Mouse (Mus musculus): ENCODE data around the gene Pcdh15. TPM values are rescaled to one million over a fixed set of nuclear protein-coding genes. Genes with fewer than 3 reads are reported as not detected.
A peak's percentile ranks its signal among the peaks of the same experiment; 100 is the strongest.

The Pcdh15 gene
- polyA plus RNA-seq (2015; fragmentation: Nextera tagmentation; extraction: Ambion mirVana): 14.8 and 17.3 TPM in 2 replicates

GRCm38 (mm10) chr10:73098966-73099845 lies at the start of gene Pcdh15:
TSS of gene Pcdh15 (plus strand) at chr10:73099342.
- H3K36me3 ChIP-seq (ENCODE audit: control insufficient read depth, insufficient read depth, low read length): no peaks in the 10 kb centered on the region
- H3K27me3 ChIP-seq (ENCODE audit: control insufficient read depth, insufficient read depth, low read depth, low read length): no peaks in the 10 kb centered on the region
- ATAC-seq: peak; percentile 52
- peak within 1 kb of the TSS; percentile 81 for H3K9ac ChIP-seq (ENCODE audit: low read depth, low read length)
- peak within 1 kb of the TSS; percentile 81 for H3K4me3 ChIP-seq (ENCODE audit: low read depth, low read length)
- under 1% methylated on average over 79 of the region's 79 CpGs for WGBS
- peak within 1 kb of the TSS; percentile 77 for H3K27ac ChIP-seq (ENCODE audit: low read length)
- no peaks in the 10 kb centered on the region for H3K9me3 ChIP-seq (replicated peaks; ENCODE audit: control insufficient read depth, low read length, poor library complexity, severe bottlenecking)
- H3K4me1 ChIP-seq (ENCODE audit: control insufficient read depth, insufficient read depth, low read length): peaks cover 5% of the 10 kb centered on the region; the same call in 1 of the 2 replicates
- peak within 1 kb of the TSS; percentile 58 for H3K4me2 ChIP-seq (ENCODE audit: low read length)

- Histone ChIP-seq H3K27ac (ENCODE audit: low read length) (no peak overlapping the region), H3K27me3 (ENCODE audit: control insufficient read depth, insufficient read depth, low read depth, low read length) (no peaks in the 10 kb centered on the region), H3K9me3 (replicated peaks; ENCODE audit: control insufficient read depth, low read length, poor library complexity, severe bottlenecking) (no peaks in the 10 kb centered on the region), H3K36me3 (ENCODE audit: control insufficient read depth, insufficient read depth, low read length) (no peaks in the 10 kb centered on the region), H3K4me1 (ENCODE audit: control insufficient read depth, insufficient read depth, low read length) (no peaks in the 10 kb centered on the region), H3K9ac (ENCODE audit: low read depth, low read length) (no peak overlapping the region), H3K4me3 (ENCODE audit: low read depth, low read length) (no peak overlapping the region), H3K4me2 (ENCODE audit: low read length) (no peak overlapping the region)
- WGBS: 86% methylated on average over 6 of the region's 6 CpGs
- ATAC-seq: no peak
Observed at GRCm38 (mm10) chr10:73052074-73052473, 47.1 kb upstream of the Pcdh15 start.

DNA sequence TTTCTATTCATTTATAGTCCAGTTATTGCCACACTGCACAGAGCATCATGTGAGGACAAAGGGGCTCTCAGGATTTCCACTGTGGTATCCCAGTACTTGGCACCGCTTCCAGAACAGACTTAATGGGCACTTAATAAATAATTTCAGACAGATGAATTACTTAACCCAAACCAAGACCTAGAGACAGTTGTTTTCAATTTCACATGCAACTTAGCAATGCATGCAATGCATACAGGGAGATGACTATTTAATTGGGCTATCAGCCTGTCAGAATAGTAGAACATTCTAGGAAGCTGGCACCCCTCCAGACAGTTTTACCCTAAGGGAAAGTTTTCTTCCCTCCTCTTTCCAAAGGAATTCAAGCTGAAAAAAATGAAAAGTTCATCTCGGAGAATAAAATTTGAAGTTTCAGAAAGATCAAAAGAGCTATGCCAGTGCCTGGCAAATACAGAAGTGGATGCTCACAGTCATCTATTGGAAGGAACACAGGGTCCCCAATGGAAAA lies 39.4 kb upstream of the Pcdh15 start:
- Histone ChIP-seq H3K4me3 (ENCODE audit: low read depth, low read length) (no peak overlapping the region), H3K27ac (ENCODE audit: low read length) (no peak overlapping the region), H3K9ac (ENCODE audit: low read depth, low read length) (no peak overlapping the region), H3K27me3 (ENCODE audit: control insufficient read depth, insufficient read depth, low read depth, low read length) (no peaks in the 10 kb centered on the region), H3K36me3 (ENCODE audit: control insufficient read depth, insufficient read depth, low read length) (no peaks in the 10 kb centered on the region), H3K4me2 (ENCODE audit: low read length) (no peak overlapping the region), H3K9me3 (replicated peaks; ENCODE audit: control insufficient read depth, low read length, poor library complexity, severe bottlenecking) (no peaks in the 10 kb centered on the region), H3K4me1 (ENCODE audit: control insufficient read depth, insufficient read depth, low read length) (no peaks in the 10 kb centered on the region)
- WGBS: 92% methylated on average over 2 of the region's 2 CpGs
- ATAC-seq: 0 out of 2 replicates have a peak, but pooled peaks have one; percentile 25

GRCm38 (mm10) chr10:73086703-73087102 lies 12.4 kb upstream of the Pcdh15 start:
- H3K36me3 ChIP-seq (ENCODE audit: control insufficient read depth, insufficient read depth, low read length): no peaks in the 10 kb centered on the region
- H3K4me2 ChIP-seq (ENCODE audit: low read length): no peak overlapping the region
- no peaks in the 10 kb centered on the region for H3K9me3 ChIP-seq (replicated peaks; ENCODE audit: control insufficient read depth, low read length, poor library complexity, severe bottlenecking)
- no peak for ATAC-seq
- 60% methylated on average over 5 of the region's 5 CpGs for WGBS
- no peak overlapping the region for H3K4me3 ChIP-seq (ENCODE audit: low read depth, low read length)
- no peak overlapping the region for H3K9ac ChIP-seq (ENCODE audit: low read depth, low read length)
- no peaks in the 10 kb centered on the region for H3K4me1 ChIP-seq (ENCODE audit: control insufficient read depth, insufficient read depth, low read length)
- H3K27ac ChIP-seq (ENCODE audit: low read length): no peak overlapping the region
- no peaks in the 10 kb centered on the region for H3K27me3 ChIP-seq (ENCODE audit: control insufficient read depth, insufficient read depth, low read depth, low read length)

DNA sequence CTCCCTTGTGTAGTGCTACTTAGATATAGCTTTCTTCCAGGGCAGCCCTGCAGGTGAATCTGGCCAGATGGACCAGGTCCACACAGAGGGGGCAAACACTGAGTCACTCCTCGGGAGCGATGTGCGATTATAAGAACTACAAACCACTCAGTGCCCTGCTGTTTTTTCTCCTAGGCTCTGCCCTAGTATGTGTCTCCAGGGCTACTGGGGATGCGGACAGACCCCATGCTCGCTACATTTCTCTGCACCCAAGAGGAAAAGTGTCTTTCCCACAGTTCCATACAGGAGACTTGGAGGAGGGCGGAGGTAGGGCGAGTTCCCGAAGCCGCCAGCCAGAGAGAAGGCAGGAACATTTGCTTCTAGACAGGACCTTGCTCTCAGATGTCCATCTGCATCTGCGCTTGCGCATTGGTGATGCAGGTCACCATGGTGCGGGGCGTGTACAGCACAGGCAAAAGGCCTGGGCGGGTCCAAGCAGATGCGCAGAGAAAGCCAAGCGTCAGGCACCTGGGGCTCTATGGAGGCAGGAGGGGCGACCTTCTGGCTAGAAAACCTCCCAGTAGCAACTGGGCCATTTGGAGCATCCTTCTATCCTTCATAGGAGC lies 2.5 kb upstream of the Pcdh15 start:
- peak overlapping the region; percentile 58 for H3K4me2 ChIP-seq (ENCODE audit: low read length)
- H3K9ac ChIP-seq (ENCODE audit: low read depth, low read length): peak overlapping the region; percentile 63
- H3K9me3 ChIP-seq (replicated peaks; ENCODE audit: control insufficient read depth, low read length, poor library complexity, severe bottlenecking): no peaks in the 10 kb centered on the region
- ATAC-seq: peak; percentile 84
- no peaks in the 10 kb centered on the region for H3K27me3 ChIP-seq (ENCODE audit: control insufficient read depth, insufficient read depth, low read depth, low read length)
- H3K27ac ChIP-seq (ENCODE audit: low read length): peak overlapping the region; percentile 76
- WGBS: under 1% methylated on average over 17 of the region's 17 CpGs
- peaks cover 5% of the 10 kb centered on the region; the same call in 1 of the 2 replicates for H3K4me1 ChIP-seq (ENCODE audit: control insufficient read depth, insufficient read depth, low read length)
- H3K36me3 ChIP-seq (ENCODE audit: control insufficient read depth, insufficient read depth, low read length): no peaks in the 10 kb centered on the region
- peak overlapping the region; percentile 52 for H3K4me3 ChIP-seq (ENCODE audit: low read depth, low read length)

GRCm38 (mm10) chr10:73097176-73097575 lies 2.0 kb upstream of the Pcdh15 start:
- Histone ChIP-seq H3K4me2 (ENCODE audit: low read length) (peak overlapping the region; percentile 58), H3K9me3 (replicated peaks; ENCODE audit: control insufficient read depth, low read length, poor library complexity, severe bottlenecking) (no peaks in the 10 kb centered on the region), H3K4me3 (ENCODE audit: low read depth, low read length) (peak overlapping the region; percentile 52), H3K36me3 (ENCODE audit: control insufficient read depth, insufficient read depth, low read length) (no peaks in the 10 kb centered on the region), H3K4me1 (ENCODE audit: control insufficient read depth, insufficient read depth, low read length) (peaks cover 5% of the 10 kb centered on the region; the same call in 1 of the 2 replicates), H3K27ac (ENCODE audit: low read length) (peak overlapping the region; percentile 76), H3K27me3 (ENCODE audit: control insufficient read depth, insufficient read depth, low read depth, low read length) (no peaks in the 10 kb centered on the region), H3K9ac (ENCODE audit: low read depth, low read length) (peak overlapping the region; percentile 63)
- 4% methylated on average over 7 of the region's 7 CpGs for WGBS
- ATAC-seq: peak; percentile 64

DNA sequence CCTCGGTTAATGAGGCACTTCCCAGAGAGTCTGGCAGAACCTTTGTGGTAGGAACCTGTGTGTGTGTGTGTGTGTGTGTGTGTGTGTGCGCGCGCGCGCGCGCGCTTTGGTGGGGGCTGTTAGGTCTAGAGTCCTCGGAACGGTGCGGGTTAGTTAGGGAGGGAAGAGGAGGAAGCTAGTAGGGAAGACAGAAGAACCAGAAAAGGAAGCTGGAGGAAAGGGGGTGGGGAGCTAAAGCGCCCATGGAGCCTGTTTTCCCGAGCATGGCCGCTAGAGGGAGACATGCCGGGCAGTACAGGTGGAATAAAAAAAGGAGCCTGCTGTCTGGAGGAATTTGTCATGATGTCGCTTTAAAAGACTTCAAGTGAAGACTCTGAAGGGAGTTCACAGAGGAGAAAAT lies 1.2 kb upstream of the Pcdh15 start:
- under 1% methylated on average over 17 of the region's 17 CpGs for WGBS
- peak; percentile 40 for ATAC-seq
- Histone ChIP-seq H3K9me3 (replicated peaks; ENCODE audit: control insufficient read depth, low read length, poor library complexity, severe bottlenecking) (no peaks in the 10 kb centered on the region), H3K4me2 (ENCODE audit: low read length) (peak overlapping the region; percentile 58), H3K36me3 (ENCODE audit: control insufficient read depth, insufficient read depth, low read length) (no peaks in the 10 kb centered on the region), H3K4me1 (ENCODE audit: control insufficient read depth, insufficient read depth, low read length) (peaks cover 5% of the 10 kb centered on the region; the same call in 1 of the 2 replicates), H3K27me3 (ENCODE audit: control insufficient read depth, insufficient read depth, low read depth, low read length) (no peaks in the 10 kb centered on the region), H3K27ac (ENCODE audit: low read length) (no peak overlapping the region; the same call in 1 of the 2 replicates), H3K4me3 (ENCODE audit: low read depth, low read length) (peak overlapping the region; percentile 30), H3K9ac (ENCODE audit: low read depth, low read length) (peak overlapping the region; percentile 37; the same call in 1 of the 2 replicates)

DNA sequence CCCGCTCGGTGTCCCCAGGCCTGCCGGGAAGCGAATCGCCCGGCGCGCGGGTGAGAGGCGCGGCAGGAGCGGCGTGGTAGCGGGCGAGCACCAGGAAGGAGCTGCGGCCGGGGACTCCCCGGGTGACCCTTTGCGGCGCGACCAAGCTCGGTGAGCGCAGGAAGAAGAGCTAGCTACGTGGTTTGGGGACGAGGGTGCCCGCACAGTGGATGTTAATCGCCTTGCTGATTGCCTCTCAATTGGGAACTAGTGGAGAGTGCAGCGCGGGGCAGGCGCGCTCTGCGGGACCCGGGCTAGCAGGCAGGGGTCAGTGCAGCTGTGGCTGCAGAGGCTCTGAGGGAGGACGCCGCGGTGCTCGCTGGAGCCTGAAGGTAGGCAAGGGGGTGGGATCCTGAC lies 702 bp downstream of the Pcdh15 start:
- no peaks in the 10 kb centered on the region for H3K27me3 ChIP-seq (ENCODE audit: control insufficient read depth, insufficient read depth, low read depth, low read length)
- peak overlapping the region; percentile 81 for H3K4me3 ChIP-seq (ENCODE audit: low read depth, low read length)
- H3K9ac ChIP-seq (ENCODE audit: low read depth, low read length): peak overlapping the region; percentile 81
- under 1% methylated on average over 37 of the region's 37 CpGs for WGBS
- peaks cover 5% of the 10 kb centered on the region; the same call in 1 of the 2 replicates for H3K4me1 ChIP-seq (ENCODE audit: control insufficient read depth, insufficient read depth, low read length)
- H3K27ac ChIP-seq (ENCODE audit: low read length): peak overlapping the region; percentile 77
- H3K4me2 ChIP-seq (ENCODE audit: low read length): peak overlapping the region; percentile 58
- peak; percentile 52 for ATAC-seq
- H3K9me3 ChIP-seq (replicated peaks; ENCODE audit: control insufficient read depth, low read length, poor library complexity, severe bottlenecking): no peaks in the 10 kb centered on the region
- no peaks in the 10 kb centered on the region for H3K36me3 ChIP-seq (ENCODE audit: control insufficient read depth, insufficient read depth, low read length)
